In genomic region chr17:33358411-33359384, GRCm38 (mm10) we compare ENCODE assay signal across 8 mouse cellular contexts. TPM values are rescaled to one million over a fixed set of nuclear protein-coding genes. Genes with fewer than 3 reads are reported as not detected.
DNase-seq lines count a peak whose midpoint lies in the region; ATAC-seq lines count a peak whose summit lies in the region.

Gene Zfp81, minus strand, starts transcription at chr17:33358878.

- peak; percentile 86 to 95 for DNase-seq in adrenal gland, adult (ENCODE audit: inconsistent age in 2 of 2, low spot score in 1 of 2)
- DNase-seq in embryo, embryonic 10.5 days (ENCODE audit: low spot score), result peak; percentile 96
- DNase-seq in gastrocnemius, postnatal 14 days, result peak; percentile 81
- DNase-seq in left cerebral cortex, postnatal 10 days (ENCODE audit: extremely low spot score in 1 of 2, low spot score in 2 of 2), result peak; percentile 88 to 91
- peak; percentile 86 for DNase-seq in right cerebral cortex, postnatal 25 days
- DNase-seq in urinary bladder, postnatal 4 days (ENCODE audit: low spot score in 2 of 2), result peak; percentile 71 to 79

- ATAC-seq in inflammation-experienced regulatory T-cells, adult 6 months, result peak; percentile 99
- ATAC-seq in megakaryocyte-erythroid progenitor cell, adult 5-6 weeks (replicated peaks; ENCODE audit: low FRiP score, low TSS enrichment, poor library complexity, severe bottlenecking), result peak; percentile 100

- intact Hi-C loops in gastrocnemius, postnatal 14 days (cut with DNase I; ENCODE audit: low total_unique reads), result no loop called here
- intact Hi-C loops in left cerebral cortex, postnatal 10 days (cut with DNase I), result no loop called here

RNA-seq across cellular contexts. Expression of gene Zfp81, which starts in this region (rescaled TPM):
- 1 to 10 TPM; 3.8 TPM for total RNA-seq in gastrocnemius, postnatal 14 days (2021)
- polyA plus RNA-seq in inflammation-experienced regulatory T-cells, adult 6 months (2017; shearing (Covaris generic)), result 10 to 100 TPM in 2 of 3 experiments, 1 to 10 TPM in 1; 8.2 to 15.8 (median 11.6) TPM
- 10 to 100 TPM; 25.1 to 25.3 TPM for total RNA-seq in left cerebral cortex, postnatal 10 days (2021)
- total RNA-seq in megakaryocyte-erythroid progenitor cell, adult 5-6 weeks (2014; fragmentation: Nextera tagmentation), result 14.1 and 15.4 TPM in 2 replicates
- 13.4 and 24.3 TPM in 2 replicates for total RNA-seq in megakaryocyte-erythroid progenitor cell, adult 5-6 weeks (2017)

Comparison
In these comparisons a context has a peak if more than half of its experiments do, and no peak if none do; other contexts are left out.
1. Peak in every context shown above with its lines: DNase-seq and ATAC-seq.